Mouse (Mus musculus): ENCODE results near the gene Ripor3. TPM values are rescaled to one million over a fixed set of nuclear protein-coding genes. Genes with fewer than 3 reads are reported as not detected.

The Ripor3 gene
- polyA plus RNA-seq, 1 experiment from 2014 or later = 7.7 TPM

GRCm38 (mm10) chr2:167963778-167964300, 46.6 kb downstream of the Ripor3 start:
- ATAC-seq (ENCODE audit: insufficient number of reproducible peaks, insufficient read depth, low FRiP score, low TSS enrichment, low read depth) = no peak

DNA sequence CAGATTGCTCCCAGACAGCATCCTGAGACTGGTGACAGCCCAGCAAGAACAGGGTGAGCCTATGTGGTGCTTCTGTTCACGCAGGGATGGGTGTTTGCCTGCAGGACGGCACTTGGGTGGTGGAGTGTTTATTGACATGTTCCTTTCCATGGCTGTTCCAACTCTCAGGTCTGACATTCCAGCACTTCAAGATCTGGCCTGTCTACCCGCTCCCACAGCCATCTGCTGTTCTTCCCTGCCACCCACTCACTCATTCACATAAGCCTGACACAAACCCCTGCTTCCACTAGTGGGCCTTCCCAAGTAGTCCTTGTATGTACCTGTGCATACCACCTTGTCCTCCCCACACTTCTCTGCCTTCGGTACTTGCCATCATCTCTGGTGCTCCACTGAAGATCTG, 47.2 kb downstream of the Ripor3 start:
- H3K4me3 ChIP-seq = no peak overlapping the region
- H3K27me3 ChIP-seq = no peaks in the 10 kb centered on the region
- H3K27ac ChIP-seq = no peak overlapping the region
- ATAC-seq (ENCODE audit: insufficient number of reproducible peaks, insufficient read depth, low FRiP score, low TSS enrichment, low read depth) = no peak
- H3K9me3 ChIP-seq = no peaks in the 10 kb centered on the region
- WGBS = 90% methylated on average over 4 of the region's 4 CpGs
- peaks cover 51% of the 10 kb centered on the region for H3K36me3 ChIP-seq
- H3K4me2 ChIP-seq = no peak overlapping the region
- no peak overlapping the region for H3K9ac ChIP-seq
- H3K4me1 ChIP-seq = peaks cover 17% of the 10 kb centered on the region

More at GRCm38 (mm10) chr2:167963778-167964300, 46.6 kb downstream of the Ripor3 start:
- WGBS = 92% methylated on average over 9 of the region's 9 CpGs
- no peak overlapping the region for H3K27ac ChIP-seq
- no peaks in the 10 kb centered on the region for H3K9me3 ChIP-seq
- peaks cover 57% of the 10 kb centered on the region for H3K36me3 ChIP-seq
- no peak overlapping the region for H3K4me3 ChIP-seq
- peaks cover 10% of the 10 kb centered on the region for H3K4me1 ChIP-seq
- H3K27me3 ChIP-seq = no peaks in the 10 kb centered on the region
- no peak overlapping the region for H3K9ac ChIP-seq
- no peak overlapping the region for H3K4me2 ChIP-seq

GRCm38 (mm10) chr2:167962347-167962746, 48.1 kb downstream of the Ripor3 start:
- Histone ChIP-seq H3K4me2 (no peak overlapping the region), H3K9me3 (no peaks in the 10 kb centered on the region), H3K27me3 (no peaks in the 10 kb centered on the region), H3K4me3 (no peak overlapping the region), H3K36me3 (peaks cover 43% of the 10 kb centered on the region), H3K9ac (peak overlapping the region; percentile 16; the same call in 1 of the 2 replicates), H3K27ac (no peak overlapping the region), H3K4me1 (peaks cover 23% of the 10 kb centered on the region)
- 77% methylated on average over 6 of the region's 6 CpGs for WGBS
- ATAC-seq (ENCODE audit: insufficient number of reproducible peaks, insufficient read depth, low FRiP score, low TSS enrichment, low read depth) = no peak

DNA sequence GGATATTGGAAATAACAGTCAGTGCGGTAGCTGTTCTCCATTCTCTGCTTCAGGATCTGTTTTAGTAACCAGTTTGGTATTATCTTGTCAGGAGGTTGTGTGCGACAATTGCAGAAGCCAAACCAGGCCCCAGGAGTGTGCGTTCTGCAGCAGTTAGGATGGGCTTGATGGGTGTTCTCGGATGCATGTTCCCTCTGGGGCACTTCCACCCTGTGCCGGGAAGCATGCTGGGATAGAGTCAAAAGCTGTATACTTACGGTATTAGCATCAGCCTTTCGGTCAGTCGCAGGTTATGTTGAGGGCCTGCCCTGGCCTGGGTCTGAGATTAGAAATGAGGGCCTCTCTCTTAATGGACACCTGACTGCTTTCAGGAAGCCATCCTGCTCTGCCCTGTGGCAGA, 49.8 kb downstream of the Ripor3 start:
- Histone ChIP-seq H3K4me3 (no peak overlapping the region), H3K36me3 (peaks cover 26% of the 10 kb centered on the region), H3K27ac (no peak overlapping the region), H3K4me2 (no peak overlapping the region), H3K4me1 (peaks cover 23% of the 10 kb centered on the region), H3K27me3 (no peaks in the 10 kb centered on the region), H3K9me3 (no peaks in the 10 kb centered on the region), H3K9ac (no peak overlapping the region)
- 82% methylated on average over 8 of the region's 8 CpGs for WGBS
- no peak for ATAC-seq (ENCODE audit: insufficient number of reproducible peaks, insufficient read depth, low FRiP score, low TSS enrichment, low read depth)

DNA sequence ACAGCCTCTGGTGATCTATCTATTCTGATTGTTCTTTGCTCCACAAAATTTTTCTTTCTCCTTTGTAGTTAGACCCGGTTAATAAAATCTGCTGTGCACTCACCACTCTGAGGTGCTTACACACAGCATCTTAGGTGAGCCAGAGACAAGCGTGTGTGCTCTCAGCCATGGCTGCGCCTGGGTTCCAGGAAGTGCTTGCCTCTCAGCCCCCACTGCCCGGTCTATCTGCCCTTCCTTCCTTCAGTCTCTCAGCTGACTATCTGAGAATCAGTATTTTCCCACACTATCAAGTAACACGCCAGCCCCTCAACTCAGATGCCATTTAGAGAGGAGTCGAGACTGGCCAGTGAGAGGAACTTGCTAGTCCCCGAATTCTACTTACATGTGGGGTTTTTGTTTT, 50.4 kb downstream of the Ripor3 start:
- ATAC-seq (ENCODE audit: insufficient number of reproducible peaks, insufficient read depth, low FRiP score, low TSS enrichment, low read depth) = no peak
- 64% methylated on average over 7 of the region's 7 CpGs for WGBS

GRCm38 (mm10) chr2:167959384-167959911, 51.0 kb downstream of the Ripor3 start:
- peak overlapping the region; percentile 28; the same call in 1 of the 2 replicates for H3K27ac ChIP-seq
- H3K4me2 ChIP-seq = no peak overlapping the region

More for the DNA sequence above, 50.4 kb downstream of the Ripor3 start:
- peaks cover 23% of the 10 kb centered on the region for H3K4me1 ChIP-seq
- H3K27ac ChIP-seq = no peak overlapping the region
- H3K4me2 ChIP-seq = no peak overlapping the region
- H3K36me3 ChIP-seq = peaks cover 21% of the 10 kb centered on the region
- no peak overlapping the region for H3K4me3 ChIP-seq
- H3K9me3 ChIP-seq = no peaks in the 10 kb centered on the region
- no peak overlapping the region for H3K9ac ChIP-seq
- no peaks in the 10 kb centered on the region for H3K27me3 ChIP-seq

DNA sequence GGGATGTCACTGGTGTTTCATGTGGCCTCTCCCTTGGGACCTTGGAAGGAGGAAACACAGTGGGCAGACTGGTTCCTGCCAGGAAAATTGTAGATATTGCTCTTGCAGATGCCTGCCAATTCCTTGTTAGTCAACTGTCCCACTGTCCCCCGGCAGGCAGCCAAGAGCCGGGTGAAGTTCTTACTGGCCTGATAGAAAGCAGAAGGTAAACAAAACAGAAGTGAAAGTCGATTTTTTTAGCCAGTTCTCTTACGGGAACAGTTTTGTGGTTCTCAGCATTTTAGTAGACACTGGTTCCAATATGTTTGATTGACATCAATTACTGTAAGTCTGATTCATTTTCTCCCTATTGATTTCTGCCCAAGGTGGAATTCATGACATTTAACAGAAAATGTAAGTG, 51.6 kb downstream of the Ripor3 start:
- H3K27ac ChIP-seq = peak overlapping the region; percentile 29
- 54% methylated on average over 4 of the region's 4 CpGs for WGBS

More at GRCm38 (mm10) chr2:167959384-167959911, 51.0 kb downstream of the Ripor3 start:
- Histone ChIP-seq H3K4me3 (no peak overlapping the region), H3K9me3 (no peaks in the 10 kb centered on the region), H3K9ac (no peak overlapping the region), H3K27me3 (no peaks in the 10 kb centered on the region), H3K4me1 (peaks cover 23% of the 10 kb centered on the region), H3K36me3 (peaks cover 19% of the 10 kb centered on the region)
- ATAC-seq (ENCODE audit: insufficient number of reproducible peaks, insufficient read depth, low FRiP score, low TSS enrichment, low read depth) = no peak
- WGBS = 72% methylated on average over 4 of the region's 4 CpGs

GRCm38 (mm10) chr2:167958082-167958788, 52.2 kb downstream of the Ripor3 start:
- 49% methylated on average over 5 of the region's 5 CpGs for WGBS
- Histone ChIP-seq H3K9ac (no peak overlapping the region), H3K4me2 (no peak overlapping the region), H3K27me3 (no peaks in the 10 kb centered on the region), H3K4me3 (no peak overlapping the region), H3K9me3 (no peaks in the 10 kb centered on the region), H3K36me3 (peaks cover 7% of the 10 kb centered on the region; the same call in 1 of the 2 replicates), H3K4me1 (peaks cover 26% of the 10 kb centered on the region), H3K27ac (peak overlapping the region; percentile 29; the same call in 1 of the 2 replicates)
- ATAC-seq (ENCODE audit: insufficient number of reproducible peaks, insufficient read depth, low FRiP score, low TSS enrichment, low read depth) = no peak

More for the DNA sequence above, 51.6 kb downstream of the Ripor3 start:
- Histone ChIP-seq H3K9ac (no peak overlapping the region), H3K27me3 (no peaks in the 10 kb centered on the region), H3K4me2 (no peak overlapping the region), H3K4me3 (no peak overlapping the region), H3K36me3 (peaks cover 13% of the 10 kb centered on the region), H3K4me1 (peaks cover 23% of the 10 kb centered on the region), H3K9me3 (no peaks in the 10 kb centered on the region)
- no peak for ATAC-seq (ENCODE audit: insufficient number of reproducible peaks, insufficient read depth, low FRiP score, low TSS enrichment, low read depth)

GRCm38 (mm10) chr2:167957539-167957938, 52.9 kb downstream of the Ripor3 start:
- H3K27ac ChIP-seq = no peak overlapping the region
- H3K9ac ChIP-seq = no peak overlapping the region
- ATAC-seq (ENCODE audit: insufficient number of reproducible peaks, insufficient read depth, low FRiP score, low TSS enrichment, low read depth) = no peak
- no peaks in the 10 kb centered on the region for H3K9me3 ChIP-seq
- H3K27me3 ChIP-seq = no peaks in the 10 kb centered on the region
- no peak overlapping the region for H3K4me2 ChIP-seq
- peaks cover 5% of the 10 kb centered on the region; the same call in 1 of the 2 replicates for H3K36me3 ChIP-seq
- H3K4me3 ChIP-seq = no peak overlapping the region
- peaks cover 25% of the 10 kb centered on the region for H3K4me1 ChIP-seq
- WGBS = 93% methylated on average over 1 of the region's 1 CpGs

DNA sequence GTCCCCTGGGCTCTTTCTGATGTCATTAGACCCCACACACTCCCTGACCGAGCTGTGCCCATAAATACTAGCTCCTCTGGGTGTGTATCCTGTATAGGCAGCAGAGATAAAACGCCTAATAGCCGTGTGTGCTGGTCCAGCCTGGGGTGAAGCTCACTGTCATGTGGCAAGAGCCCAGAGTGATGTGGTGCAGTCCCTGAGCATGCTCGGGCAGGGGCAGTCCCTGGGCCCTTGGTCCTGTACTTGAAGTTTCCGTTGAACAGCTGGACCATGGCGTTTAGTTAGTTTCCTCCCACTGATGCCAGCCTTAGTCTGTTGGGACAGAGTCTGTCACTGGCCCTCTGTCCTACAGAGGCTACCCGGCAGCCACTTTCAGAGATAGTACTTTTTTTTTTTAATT, 55.5 kb downstream of the Ripor3 start:
- H3K4me1 ChIP-seq = peaks cover 31% of the 10 kb centered on the region
- no peaks in the 10 kb centered on the region for H3K27me3 ChIP-seq
- no peak for ATAC-seq (ENCODE audit: insufficient number of reproducible peaks, insufficient read depth, low FRiP score, low TSS enrichment, low read depth)
- no peak overlapping the region for H3K9ac ChIP-seq
- WGBS = 81% methylated on average over 7 of the region's 7 CpGs
- H3K4me3 ChIP-seq = no peak overlapping the region
- H3K4me2 ChIP-seq = no peak overlapping the region
- no peak overlapping the region for H3K27ac ChIP-seq
- peaks cover 5% of the 10 kb centered on the region; the same call in 1 of the 2 replicates for H3K36me3 ChIP-seq
- no peaks in the 10 kb centered on the region for H3K9me3 ChIP-seq

DNA sequence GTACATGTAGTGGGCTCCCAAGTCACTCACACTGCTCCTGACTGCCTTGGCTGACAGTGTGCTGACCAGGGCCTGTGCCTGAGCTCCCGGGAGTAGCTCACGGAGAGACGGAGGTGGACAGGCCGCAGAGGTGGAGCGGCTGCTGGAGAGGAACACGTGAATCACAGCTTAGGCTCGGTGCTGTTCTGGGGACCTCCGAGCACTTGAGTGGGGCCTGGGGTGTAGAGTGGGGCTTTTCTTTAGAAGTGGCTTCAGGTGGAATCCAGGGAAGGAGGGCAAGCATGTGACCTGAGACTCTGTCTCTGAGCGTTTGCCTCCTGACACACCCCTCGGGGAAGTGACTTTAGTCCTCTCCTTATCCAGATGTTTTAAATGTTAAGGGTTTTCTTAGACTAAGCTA, 56.6 kb downstream of the Ripor3 start:
- Histone ChIP-seq H3K27ac (no peak overlapping the region), H3K4me3 (no peak overlapping the region), H3K9me3 (no peaks in the 10 kb centered on the region), H3K9ac (no peak overlapping the region), H3K27me3 (no peaks in the 10 kb centered on the region), H3K4me2 (no peak overlapping the region), H3K4me1 (peaks cover 36% of the 10 kb centered on the region), H3K36me3 (peaks cover 5% of the 10 kb centered on the region; the same call in 1 of the 2 replicates)
- 82% methylated on average over 10 of the region's 10 CpGs for WGBS
- ATAC-seq (ENCODE audit: insufficient number of reproducible peaks, insufficient read depth, low FRiP score, low TSS enrichment, low read depth) = no peak
